Mouse (Mus musculus) lung, postnatal 14 days (tissue): ENCODE results near the gene Tspan33.
"Not testable (repeated sequence)": the region's sequence is repeated elsewhere in the genome, so short reads cannot be mapped to it uniquely, and the experiment has no call there.

Source experiments
- DNase-seq: peaks from one replicate; pipeline ENCODE4 v3.0.0; 2021

The Tspan33 gene

GRCm38 (mm10) chr6:29693953-29694352, at the start of gene Tspan33:
Tspan33 (plus strand) TSS chr6:29694222.
- peak; percentile 92 for DNase-seq

GRCm38 (mm10) chr6:29649494-29650169, 44.4 kb upstream of the Tspan33 start:
- DNase-seq, result peak; percentile 90

GRCm38 (mm10) chr6:29650170-29650549, 43.9 kb upstream of the Tspan33 start:
- no peak for DNase-seq

- no peak for DNase-seq
Measured at GRCm38 (mm10) chr6:29653271-29653670, 40.8 kb upstream of the Tspan33 start.

- DNase-seq, result no peak
Measured at GRCm38 (mm10) chr6:29658626-29659475, 35.2 kb upstream of the Tspan33 start.

GRCm38 (mm10) chr6:29659964-29660363, 34.1 kb upstream of the Tspan33 start:
- DNase-seq, result no peak

GRCm38 (mm10) chr6:29660662-29661307, 33.2 kb upstream of the Tspan33 start:
- no peak for DNase-seq

- DNase-seq, result no peak
Measured at GRCm38 (mm10) chr6:29667266-29667665, 26.8 kb upstream of the Tspan33 start.

- DNase-seq, result no peak
Measured at GRCm38 (mm10) chr6:29671741-29672140, 22.3 kb upstream of the Tspan33 start.

GRCm38 (mm10) chr6:29672563-29673411, 21.2 kb upstream of the Tspan33 start:
- no peak for DNase-seq

GRCm38 (mm10) chr6:29673739-29674138, 20.3 kb upstream of the Tspan33 start:
- DNase-seq, result no peak

GRCm38 (mm10) chr6:29679947-29680550, 14.0 kb upstream of the Tspan33 start:
- DNase-seq, result not testable (repeated sequence)

- no peak for DNase-seq
Measured at GRCm38 (mm10) chr6:29681853-29682252, 12.2 kb upstream of the Tspan33 start.

GRCm38 (mm10) chr6:29684686-29685085, 9.3 kb upstream of the Tspan33 start:
- no peak for DNase-seq

GRCm38 (mm10) chr6:29685952-29686351, 8.1 kb upstream of the Tspan33 start:
- no peak for DNase-seq

GRCm38 (mm10) chr6:29689458-29689857, 4.6 kb upstream of the Tspan33 start:
- no peak for DNase-seq

- no peak for DNase-seq
Measured at GRCm38 (mm10) chr6:29694375-29695289, 610 bp downstream of the Tspan33 start.

GRCm38 (mm10) chr6:29695290-29695674, 1.3 kb downstream of the Tspan33 start:
- DNase-seq, result no peak

GRCm38 (mm10) chr6:29695975-29696374, 2.0 kb downstream of the Tspan33 start:
- DNase-seq, result no peak

- no peak for DNase-seq
Measured at GRCm38 (mm10) chr6:29697139-29697538, 3.1 kb downstream of the Tspan33 start.

- DNase-seq, result no peak
Measured at GRCm38 (mm10) chr6:29697548-29697947, 3.5 kb downstream of the Tspan33 start.
